Mouse (Mus musculus) hindbrain, embryonic 12.5 days (tissue): ENCODE data around the gene Evpl. TPM values are rescaled to one million over a fixed set of nuclear protein-coding genes. Genes with fewer than 3 reads are reported as not detected.

ENCODE experiments used
- ATAC-seq: fragments of 200-750 bp; cut with Nextera tagmentation; 2 replicates; pipeline ENCODE4 v1.8.0; 2017; ENCODE audit warnings: moderate TSS enrichment; ENCODE audit not compliant: low FRiP score
- H3K27ac ChIP-seq: fragments of 300-500 bp; sonication (generic); 2 replicates; pipeline ENCODE4 v1.5.1; 2016; ENCODE audit warnings: mild to moderate bottlenecking
- H3K27me3 ChIP-seq: fragments of 300-500 bp; sonication (generic); 2 replicates; pipeline ENCODE4 v1.6.1; 2016; ENCODE audit warnings: mild to moderate bottlenecking
- H3K36me3 ChIP-seq: fragments of 300-500 bp; sonication (generic); 2 replicates; pipeline ENCODE4 v1.6.1; 2016; ENCODE audit warnings: mild to moderate bottlenecking
- H3K4me1 ChIP-seq: fragments of 300-500 bp; sonication (generic); 2 replicates; pipeline ENCODE4 v1.6.1; 2016
- H3K4me2 ChIP-seq: fragments of 300-500 bp; sonication (generic); replicated peaks from 2 replicates; pipeline ENCODE4 v1.6.1; 2016; ENCODE audit warnings: mild to moderate bottlenecking
- H3K4me3 ChIP-seq: fragments of 300-500 bp; sonication (generic); 2 replicates; pipeline ENCODE4 v1.5.1; 2016; ENCODE audit warnings: mild to moderate bottlenecking
- H3K9ac ChIP-seq: fragments of 300-500 bp; sonication (generic); 2 replicates; pipeline ENCODE4 v1.6.1; 2016; ENCODE audit warnings: mild to moderate bottlenecking, moderate library complexity
- H3K9me3 ChIP-seq: fragments of 300-500 bp; sonication (generic); replicated peaks from 2 replicates; pipeline ENCODE4 v1.6.1; 2016; ENCODE audit warnings: mild to moderate bottlenecking
- WGBS: fragments of 180-500 bp; shearing (Covaris S2); methylation state at CpG from one replicate; pipeline ENCODE4 v1.1.7; 2016; 5-methylcytosine and 5-hydroxymethylcytosine counted together
- polyA plus RNA-seq: library from polyadenylated mRNA; unstranded; fragments of >200 nt; fragmentation: Nextera tagmentation; extraction: Ambion mirVana; gene quantifications from 2 replicates; pipeline ENCODE4 v1.2.1, GENCODE M21; 2016

The Evpl gene
- polyA plus RNA-seq, 1 experiment from 2014 or later = 1.0 TPM

GRCm38 (mm10) chr11:116178411-116179121, 59.3 kb downstream of the Evpl start:
- H3K9me3 ChIP-seq = no peaks in the 10 kb centered on the region
- H3K4me3 ChIP-seq = no peak overlapping the region
- H3K4me1 ChIP-seq = no peaks in the 10 kb centered on the region
- peaks cover 79% of the 10 kb centered on the region for H3K36me3 ChIP-seq
- no peak for ATAC-seq
- H3K27ac ChIP-seq = no peak overlapping the region
- H3K27me3 ChIP-seq = no peaks in the 10 kb centered on the region
- 94% methylated on average over 20 of the region's 20 CpGs for WGBS
- H3K4me2 ChIP-seq = no peak overlapping the region
- 0 out of 2 replicates have a peak overlapping the region, but pooled peaks have one; percentile 8 for H3K9ac ChIP-seq

GRCm38 (mm10) chr11:116176010-116176409, 61.9 kb downstream of the Evpl start:
- WGBS = 90% methylated on average over 7 of the region's 7 CpGs
- H3K36me3 ChIP-seq = peaks cover 83% of the 10 kb centered on the region

GRCm38 (mm10) chr11:116174775-116175448, 63.0 kb downstream of the Evpl start:
- no peak overlapping the region for H3K4me3 ChIP-seq
- H3K4me2 ChIP-seq = no peak overlapping the region
- no peaks in the 10 kb centered on the region for H3K4me1 ChIP-seq
- peaks cover 74% of the 10 kb centered on the region for H3K36me3 ChIP-seq
- no peaks in the 10 kb centered on the region for H3K9me3 ChIP-seq
- H3K27me3 ChIP-seq = no peaks in the 10 kb centered on the region
- H3K27ac ChIP-seq = no peak overlapping the region
- 93% methylated on average over 22 of the region's 22 CpGs for WGBS
- ATAC-seq = no peak
- no peak overlapping the region for H3K9ac ChIP-seq

More at GRCm38 (mm10) chr11:116176010-116176409, 61.9 kb downstream of the Evpl start:
- ATAC-seq = no peak
- Histone ChIP-seq H3K27me3 (no peaks in the 10 kb centered on the region), H3K27ac (no peak overlapping the region), H3K9ac (no peak overlapping the region), H3K9me3 (no peaks in the 10 kb centered on the region), H3K4me2 (no peak overlapping the region), H3K4me1 (no peaks in the 10 kb centered on the region), H3K4me3 (no peak overlapping the region)

- peaks cover 48% of the 10 kb centered on the region for H3K36me3 ChIP-seq
- H3K4me3 ChIP-seq = no peak overlapping the region
- no peaks in the 10 kb centered on the region for H3K9me3 ChIP-seq
- ATAC-seq = no peak
- 83% methylated on average over 2 of the region's 2 CpGs for WGBS
- H3K27ac ChIP-seq = no peak overlapping the region
- H3K9ac ChIP-seq = no peak overlapping the region
- no peak overlapping the region for H3K4me2 ChIP-seq
- peaks cover 7% of the 10 kb centered on the region for H3K4me1 ChIP-seq
- H3K27me3 ChIP-seq = no peaks in the 10 kb centered on the region
Measured at GRCm38 (mm10) chr11:116171959-116172358, 65.9 kb downstream of the Evpl start.

Other genes with a start within 250 kb of the Evpl start
- 109 and 115 TPM in 2 replicates for gene Galk1, start 225.4 kb downstream of the Evpl start, polyA plus RNA-seq
- gene H3f3b, start 210.1 kb downstream of the Evpl start, polyA plus RNA-seq = 2,216 and 2,474 TPM in 2 replicates
- gene Unk, start 207.8 kb downstream of the Evpl start, polyA plus RNA-seq = 48.8 and 49.1 TPM in 2 replicates
- gene Unc13d, start 160.1 kb downstream of the Evpl start, polyA plus RNA-seq = 1.6 and 1.7 TPM in 2 replicates
- 90.7 and 97.7 TPM in 2 replicates for gene Wbp2, start 151.1 kb downstream of the Evpl start, polyA plus RNA-seq
- gene Trim47, start 110.9 kb downstream of the Evpl start, polyA plus RNA-seq = 4.4 and 5.3 TPM in 2 replicates
- gene Trim65, start 106.9 kb downstream of the Evpl start, polyA plus RNA-seq = 2.2 and 2.3 TPM in 2 replicates
- 72.7 and 77.8 TPM in 2 replicates for gene Mrpl38, start 99.2 kb downstream of the Evpl start, polyA plus RNA-seq
- gene Fbf1, start 69.9 kb downstream of the Evpl start, polyA plus RNA-seq = 80.7 and 80.9 TPM in 2 replicates
- 57.4 and 63.1 TPM in 2 replicates for gene Ten1, start 39.2 kb downstream of the Evpl start, polyA plus RNA-seq
- 43.8 and 45.9 TPM in 2 replicates for gene Acox1, start 39.0 kb downstream of the Evpl start, polyA plus RNA-seq
- gene Srp68, start 36.1 kb upstream of the Evpl start, polyA plus RNA-seq = 85.2 and 88.0 TPM in 2 replicates
- gene Galr2, start 42.9 kb upstream of the Evpl start, polyA plus RNA-seq = 0.53 and 0.56 TPM in 2 replicates
- gene Exoc7, start 69.2 kb upstream of the Evpl start, polyA plus RNA-seq = 82.8 and 89.1 TPM in 2 replicates
- 27.2 and 28.2 TPM in 2 replicates for gene Foxj1, start 97.3 kb upstream of the Evpl start, polyA plus RNA-seq
- gene Rnf157, start 175.0 kb upstream of the Evpl start, polyA plus RNA-seq = 44.8 and 47.2 TPM in 2 replicates
- 46.6 and 50.6 TPM in 2 replicates for gene Ubald2, start 196.0 kb upstream of the Evpl start, polyA plus RNA-seq
- gene Qrich2, start 228.2 kb upstream of the Evpl start, polyA plus RNA-seq = 0.18 and 0.39 TPM in 2 replicates